Mouse (Mus musculus): ENCODE data around the gene Gpx4.

The Gpx4 gene

GRCm38 (mm10) chr10:80047041-80047565 lies at the start of gene Gpx4:
Gene Gpx4 (plus strand): TSS chr10:80047166.
- TF ChIP-seq GATA4 (IDR thresholded peaks at IDR 0.05; ENCODE audit: insufficient replicate concordance, low read length): no peak

DNA sequence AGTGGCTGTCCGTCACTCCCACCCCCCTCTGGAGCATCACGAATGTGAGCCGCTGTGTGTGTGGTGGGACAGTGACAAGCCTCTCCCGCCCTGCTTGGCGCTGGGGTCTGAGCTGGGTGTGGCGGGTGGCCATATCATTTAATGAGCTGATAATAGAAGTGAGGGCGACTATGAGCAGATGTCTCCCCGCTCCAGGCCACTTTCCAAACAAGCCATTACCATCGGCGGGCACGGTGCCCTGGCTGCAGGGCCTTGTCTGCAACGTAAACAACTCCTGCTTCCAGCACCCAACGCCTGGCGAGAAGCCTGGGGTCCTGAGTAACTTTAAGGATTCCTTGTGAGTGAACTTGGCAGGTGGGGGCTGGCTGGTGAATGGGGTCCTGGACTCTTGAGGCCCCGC lies 49.1 kb upstream of the Gpx4 start:
- no peak for TF ChIP-seq GATA4 (IDR thresholded peaks at IDR 0.05; ENCODE audit: insufficient replicate concordance, low read length)

GRCm38 (mm10) chr10:80001945-80002344 lies 45.0 kb upstream of the Gpx4 start:
- TF ChIP-seq GATA4 (IDR thresholded peaks at IDR 0.05; ENCODE audit: insufficient replicate concordance, low read length): no peak

GRCm38 (mm10) chr10:80002829-80003228 lies 44.1 kb upstream of the Gpx4 start:
- no peak for TF ChIP-seq GATA4 (IDR thresholded peaks at IDR 0.05; ENCODE audit: insufficient replicate concordance, low read length)

- TF ChIP-seq GATA4 (IDR thresholded peaks at IDR 0.05; ENCODE audit: insufficient replicate concordance, low read length): peak; percentile 81; the same call in 1 of the 2 replicates
Observed at GRCm38 (mm10) chr10:80003374-80004232, 43.4 kb upstream of the Gpx4 start.

GRCm38 (mm10) chr10:80004233-80004705 lies 42.7 kb upstream of the Gpx4 start:
- no peak for TF ChIP-seq GATA4 (IDR thresholded peaks at IDR 0.05; ENCODE audit: insufficient replicate concordance, low read length)

DNA sequence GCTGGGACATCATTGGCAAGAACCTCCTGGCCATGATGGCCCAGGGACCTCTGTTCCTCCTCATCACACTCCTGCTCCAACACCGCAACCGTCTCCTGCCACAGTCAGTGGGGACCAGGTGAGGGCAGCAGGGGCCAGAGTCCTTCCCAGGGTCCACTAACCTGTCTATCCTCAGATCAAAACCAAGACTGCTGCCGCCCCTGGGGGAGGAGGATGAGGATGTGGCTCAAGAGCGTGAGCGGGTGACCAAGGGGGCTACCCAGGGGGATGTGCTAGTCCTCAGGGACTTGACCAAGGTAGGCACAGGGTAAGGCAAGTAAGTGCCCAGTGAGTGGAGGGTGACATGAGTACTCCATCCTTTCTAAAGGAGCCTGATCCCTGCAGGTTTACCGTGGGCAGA lies 35.2 kb upstream of the Gpx4 start:
- TF ChIP-seq GATA4 (IDR thresholded peaks at IDR 0.05; ENCODE audit: insufficient replicate concordance, low read length): no peak

- no peak for TF ChIP-seq GATA4 (IDR thresholded peaks at IDR 0.05; ENCODE audit: insufficient replicate concordance, low read length)
Observed at GRCm38 (mm10) chr10:80013609-80014008, 33.4 kb upstream of the Gpx4 start.

DNA sequence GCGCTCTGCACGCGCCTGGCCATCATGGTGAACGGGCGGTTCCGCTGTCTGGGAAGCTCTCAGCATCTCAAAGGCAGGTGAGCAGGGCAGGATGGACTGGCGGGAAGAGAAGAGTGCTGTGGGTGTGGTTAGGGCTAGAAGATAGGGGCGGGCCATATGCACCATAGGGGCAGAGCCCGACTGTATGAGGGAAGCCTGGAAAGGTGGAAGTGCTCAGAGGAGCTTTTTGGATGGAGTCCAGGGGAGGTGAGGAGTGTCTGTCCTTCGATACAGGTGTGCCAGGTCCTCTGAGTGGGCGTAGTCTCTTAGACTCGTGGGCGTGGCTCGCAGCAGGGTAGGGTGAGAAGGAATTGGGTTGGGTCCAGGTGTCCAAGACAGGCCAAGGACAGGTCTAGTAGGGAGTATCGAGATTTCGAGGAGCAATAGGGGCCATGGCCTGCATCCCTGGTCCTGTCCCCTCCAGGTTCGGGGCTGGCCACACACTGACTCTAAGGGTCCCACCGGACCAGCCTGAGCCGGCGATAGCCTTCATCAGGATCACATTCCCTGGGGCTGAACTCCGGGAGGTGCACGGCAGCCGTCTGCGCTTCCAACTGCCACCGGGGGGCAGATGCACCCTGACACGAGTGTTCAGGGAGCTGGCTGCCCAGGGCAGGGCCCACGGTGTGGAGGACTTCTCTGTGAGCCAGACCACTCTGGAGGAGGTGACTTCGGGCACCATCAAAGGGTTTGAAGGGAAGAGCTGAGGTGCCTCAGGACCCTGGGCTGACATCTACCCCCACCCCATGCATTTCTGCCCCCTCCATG lies 32.3 kb upstream of the Gpx4 start:
- no peak for TF ChIP-seq GATA4 (IDR thresholded peaks at IDR 0.05; ENCODE audit: insufficient replicate concordance, low read length)

- TF ChIP-seq GATA4 (IDR thresholded peaks at IDR 0.05; ENCODE audit: insufficient replicate concordance, low read length): no peak
Observed at GRCm38 (mm10) chr10:80015583-80015982, 31.4 kb upstream of the Gpx4 start.

DNA sequence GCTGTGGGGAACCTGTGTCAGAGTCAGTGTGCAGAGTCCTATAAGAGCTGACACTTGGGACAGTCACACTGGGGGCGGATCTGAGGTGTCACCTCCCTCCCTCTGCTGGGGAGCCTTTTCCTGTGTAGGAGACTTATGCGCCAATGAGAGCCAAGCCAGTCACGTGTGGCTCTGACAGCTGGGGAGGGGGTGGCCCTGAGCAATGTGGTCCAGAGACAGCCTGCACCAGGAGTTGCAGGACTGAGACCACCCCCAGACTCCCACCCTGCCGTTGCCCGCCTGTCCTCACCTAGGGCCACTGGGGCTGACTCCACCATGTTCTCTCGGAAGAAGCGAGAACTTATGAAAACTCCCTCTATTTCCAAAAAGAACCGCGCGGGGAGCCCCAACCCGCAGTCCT lies 30.5 kb upstream of the Gpx4 start, which contains the start of gene Arhgap45:
TSS of gene Arhgap45 (plus strand) at position 143 of the 400 bp plus-strand sequence.
- TF ChIP-seq GATA4 (IDR thresholded peaks at IDR 0.05; ENCODE audit: insufficient replicate concordance, low read length): no peak

DNA sequence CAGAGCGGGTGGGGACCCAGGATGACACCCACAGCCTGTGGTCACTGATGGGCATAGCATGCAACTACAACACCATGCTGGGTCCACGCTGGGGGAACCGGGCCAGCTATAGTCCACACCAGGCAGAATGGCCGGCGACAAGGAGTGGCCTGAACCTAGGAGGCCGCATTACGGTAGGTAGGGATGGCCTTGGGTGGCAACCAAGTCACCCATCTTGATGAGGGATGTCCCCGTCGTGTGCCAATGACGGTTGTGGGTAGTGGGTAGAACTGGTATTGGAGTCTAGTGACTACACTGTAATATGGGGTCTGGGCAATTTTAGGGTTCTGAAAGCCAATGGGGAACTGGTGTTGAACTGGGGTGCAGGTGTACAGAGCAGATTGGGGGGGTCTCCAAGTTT lies 30.0 kb upstream of the Gpx4 start:
- TF ChIP-seq GATA4 (IDR thresholded peaks at IDR 0.05; ENCODE audit: insufficient replicate concordance, low read length): no peak

DNA sequence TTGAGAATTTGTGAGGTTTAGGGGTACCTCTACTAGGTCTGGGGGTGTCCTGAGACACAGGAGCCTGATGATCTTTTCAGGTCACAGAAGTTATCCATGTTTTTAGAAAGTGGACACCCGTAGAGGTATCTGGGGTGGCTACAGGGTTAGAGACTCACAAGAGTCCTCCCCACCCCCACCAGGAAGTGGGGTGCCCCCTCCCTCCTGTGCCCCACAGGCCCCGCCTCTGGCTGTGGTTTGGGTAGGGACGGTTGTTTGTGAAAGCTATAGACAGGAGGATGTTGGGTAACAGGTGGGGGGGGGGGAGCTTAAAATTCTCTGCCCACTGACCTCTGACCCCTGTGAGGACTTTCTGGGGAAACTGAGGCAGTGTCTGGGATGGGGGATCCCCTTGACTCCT lies 29.6 kb upstream of the Gpx4 start:
- TF ChIP-seq GATA4 (IDR thresholded peaks at IDR 0.05; ENCODE audit: insufficient replicate concordance, low read length): no peak

DNA sequence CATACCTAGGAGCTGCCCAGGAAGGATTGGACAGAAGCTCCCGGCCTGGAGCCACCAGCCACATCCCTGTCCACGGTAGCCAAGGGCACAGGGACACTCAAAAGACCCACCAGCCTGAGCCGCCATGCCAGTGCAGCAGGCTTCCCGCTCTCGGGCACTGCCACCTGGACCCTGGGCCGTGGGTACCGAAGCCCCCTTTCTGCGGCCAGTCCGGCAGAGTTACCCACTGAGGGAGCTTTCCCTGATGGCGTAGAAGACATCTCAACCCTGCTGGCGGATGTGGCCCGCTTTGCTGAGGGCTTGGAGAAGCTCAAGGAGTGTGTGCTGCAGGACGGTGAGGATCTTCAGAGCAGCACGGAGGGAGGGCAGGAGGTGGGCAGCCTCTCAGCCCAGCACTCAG lies 29.2 kb upstream of the Gpx4 start:
- TF ChIP-seq GATA4 (IDR thresholded peaks at IDR 0.05; ENCODE audit: insufficient replicate concordance, low read length): no peak

DNA sequence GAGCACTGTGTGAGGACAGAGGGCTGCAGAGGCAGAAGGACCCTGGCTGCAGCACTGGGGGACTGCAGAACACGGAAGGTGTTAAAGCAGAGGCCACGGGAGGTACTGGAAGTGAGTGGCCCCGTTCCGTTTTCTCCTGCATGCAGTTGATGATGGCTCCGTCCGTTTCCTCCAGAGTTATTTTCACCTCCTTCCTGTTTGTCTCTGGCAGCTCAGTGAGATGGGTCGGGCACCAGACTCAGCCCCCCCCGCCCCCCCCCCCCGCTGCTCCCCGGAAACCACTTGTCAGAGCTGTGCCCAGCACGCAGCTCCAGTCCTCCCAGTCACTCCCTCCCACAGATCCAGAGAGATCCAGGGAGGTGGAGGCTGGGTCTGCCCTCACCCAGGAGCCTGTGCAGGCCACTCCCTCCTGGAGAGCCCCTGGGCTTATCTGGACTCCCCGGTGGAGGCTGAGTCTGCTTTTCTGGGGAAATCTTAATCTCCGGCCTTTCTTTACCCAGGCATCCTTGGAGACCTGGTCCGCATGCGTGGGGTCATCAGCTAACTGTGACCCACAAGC lies 28.1 kb upstream of the Gpx4 start:
- peak; percentile 81; the same call in 1 of the 2 replicates for TF ChIP-seq GATA4 (IDR thresholded peaks at IDR 0.05; ENCODE audit: insufficient replicate concordance, low read length)

All from liver, adult (tissue).